Mouse (Mus musculus) cerebellum, adult 2 months (tissue): Measurements from ENCODE around the gene Olfr553. TPM values are rescaled to one million over a fixed set of nuclear protein-coding genes. Genes with fewer than 3 reads are reported as not detected.

ENCODE experiments used
- DNase-seq, 2 experiments: peaks; one replicate each; pipeline ENCODE4 v3.0.0; 2021
- H3K27ac ChIP-seq: fragments of 200-500 bp; 2 replicates; pipeline ENCODE4 v1.5.1; 2012; ENCODE audit warnings: low read length, control low read depth, inconsistent platforms; ENCODE audit not compliant: insufficient read depth
- H3K27me3 ChIP-seq: fragments of 200-500 bp; 2 replicates; pipeline ENCODE4 v1.6.1; 2012; ENCODE audit warnings: inconsistent platforms, mild to moderate bottlenecking, low read length, moderate library complexity; ENCODE audit not compliant: control insufficient read depth, insufficient read depth
- H3K4me1 ChIP-seq: fragments of 200-500 bp; 2 replicates; pipeline ENCODE4 v1.6.1; 2011; ENCODE audit warnings: low read length; ENCODE audit not compliant: control insufficient read depth, insufficient read depth
- H3K4me3 ChIP-seq: fragments of 200-500 bp; replicated peaks from 2 replicates; pipeline ENCODE3; 2011; ENCODE audit warnings: mild to moderate bottlenecking, low read depth, low read length, control low read depth; ENCODE audit not compliant: insufficient read depth
- CTCF ChIP-seq: fragments of 200-500 bp; IDR thresholded peaks from 2 replicates; pipeline ENCODE4 v1.5.1; 2011; ENCODE audit warnings: low read depth, mild to moderate bottlenecking, control low read depth, low read length, moderate library complexity, borderline replicate concordance; ENCODE audit not compliant: insufficient read depth
- POLR2A ChIP-seq: fragments of 200-500 bp; IDR thresholded peaks from 2 replicates; pipeline ENCODE4 v1.6.1; 2011; ENCODE audit warnings: low read length, control low read depth, borderline replicate concordance; ENCODE audit not compliant: insufficient read depth
- WGBS: fragments of 180-500 bp; shearing (Covaris S2); methylation state at CpG from one replicate; pipeline ENCODE4 v1.1.7; 2018; 5-methylcytosine and 5-hydroxymethylcytosine counted together
- polyA plus RNA-seq: library from polyadenylated mRNA; depleted of rRNA; stranded (reverse); fragments of >200 nt; gene quantifications from 2 replicates; pipeline ENCODE4 v1.2.3, GENCODE M21; 2012

The Olfr553 gene
- polyA plus RNA-seq, 1 experiment = not detected

GRCm38 (mm10) chr7:102619608-102620007 is 1.6 kb upstream of the Olfr553 start:
- Histone ChIP-seq H3K27me3 (no peaks in the 10 kb centered on the region), H3K4me3 (no peak overlapping the region), H3K4me1 (no peaks in the 10 kb centered on the region; the same call in 1 of the 2 replicates), H3K27ac (no peak overlapping the region)
- no peak for DNase-seq
- 13% methylated on average over 5 of the region's 5 CpGs for WGBS
- TF ChIP-seq POLR2A = no peak
- no peak for TF ChIP-seq CTCF

GRCm38 (mm10) chr7:102597378-102598031 is 20.5 kb downstream of the Olfr553 start, which contains the start of gene Olfr552:
Gene Olfr552 (plus strand): TSS chr7:102597770.
- H3K27ac ChIP-seq = no peak within 1 kb of the TSS
- H3K27me3 ChIP-seq = no peaks in the 10 kb centered on the region
- DNase-seq = peak in 1 of 2 experiments; percentile 4
- TF ChIP-seq CTCF = no peak
- TF ChIP-seq POLR2A = no peak
- H3K4me1 ChIP-seq = no peaks in the 10 kb centered on the region
- H3K4me3 ChIP-seq = no peak within 1 kb of the TSS
- 13% methylated on average over 1 of the region's 1 CpGs for WGBS

- no peaks in the 10 kb centered on the region for H3K4me1 ChIP-seq
- no peak within 1 kb of the TSS for H3K27ac ChIP-seq
- WGBS = 91% methylated on average over 3 of the region's 3 CpGs
- TF ChIP-seq CTCF (no peak), POLR2A (no peak)
- no peaks in the 10 kb centered on the region for H3K27me3 ChIP-seq
- DNase-seq = no peak
- no peak within 1 kb of the TSS for H3K4me3 ChIP-seq
Measured at GRCm38 (mm10) chr7:102591786-102592185, 26.2 kb downstream of the Olfr553 start, which contains the start of gene Olfr551. Gene Olfr551 (minus strand): TSS chr7:102591886.

DNA sequence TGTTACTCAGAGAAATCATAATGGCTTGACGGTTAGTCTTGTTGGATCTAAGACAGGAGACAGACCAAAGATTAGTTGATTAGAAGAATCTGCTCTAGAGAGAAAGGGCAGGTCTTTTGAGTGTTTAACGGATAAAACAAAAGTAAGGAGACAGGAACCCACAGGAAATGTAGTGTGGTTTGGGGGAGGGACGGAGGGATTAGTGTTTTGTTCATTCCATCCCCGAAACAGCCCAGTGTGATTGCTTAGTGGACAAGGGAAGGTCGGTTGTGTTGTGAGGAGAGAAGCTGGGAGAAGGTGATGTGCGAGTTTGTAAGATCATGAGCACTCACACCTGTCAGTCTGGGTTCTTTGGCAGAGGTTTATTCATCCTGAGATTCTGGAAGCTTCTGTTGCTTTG is 42.0 kb downstream of the Olfr553 start:
- TF ChIP-seq CTCF (no peak), POLR2A (no peak)

GRCm38 (mm10) chr7:102573174-102573830 is 44.7 kb downstream of the Olfr553 start:
- no peaks in the 10 kb centered on the region for H3K27me3 ChIP-seq
- H3K4me1 ChIP-seq = no peaks in the 10 kb centered on the region
- H3K4me3 ChIP-seq = no peak overlapping the region
- no peak overlapping the region for H3K27ac ChIP-seq
- WGBS = 62% methylated on average over 3 of the region's 3 CpGs
- TF ChIP-seq CTCF (no peak), POLR2A (no peak)
- no peak for DNase-seq

More for the DNA sequence above, 42.0 kb downstream of the Olfr553 start:
- Histone ChIP-seq H3K27ac (no peak overlapping the region), H3K27me3 (no peaks in the 10 kb centered on the region), H3K4me1 (no peaks in the 10 kb centered on the region), H3K4me3 (no peak overlapping the region)
- WGBS = 74% methylated on average over 6 of the region's 6 CpGs
- no peak for DNase-seq

- WGBS = 88% methylated on average over 8 of the region's 8 CpGs
- no peak for DNase-seq
- TF ChIP-seq POLR2A (no peak), CTCF (no peak)
- Histone ChIP-seq H3K4me1 (no peaks in the 10 kb centered on the region), H3K4me3 (no peak within 1 kb of the TSS), H3K27me3 (no peaks in the 10 kb centered on the region), H3K27ac (no peak within 1 kb of the TSS)
Measured at GRCm38 (mm10) chr7:102571142-102571541, 46.9 kb downstream of the Olfr553 start, which contains the start of gene Olfr550. Gene Olfr550 (plus strand): TSS chr7:102571442.

GRCm38 (mm10) chr7:102566219-102566618 is 51.8 kb downstream of the Olfr553 start:
- no peak for DNase-seq

More at GRCm38 (mm10) chr7:102566219-102566618, 51.8 kb downstream of the Olfr553 start:
- 89% methylated on average over 4 of the region's 4 CpGs for WGBS
- TF ChIP-seq POLR2A (no peak), CTCF (no peak)
- Histone ChIP-seq H3K4me1 (no peaks in the 10 kb centered on the region; the same call in 1 of the 2 replicates), H3K27ac (no peak overlapping the region), H3K4me3 (no peak overlapping the region), H3K27me3 (no peaks in the 10 kb centered on the region)
